Mouse (Mus musculus) layer of hippocampus, postnatal 10 days (tissue): Measurements from ENCODE around the gene Sdhc. TPM values are rescaled to one million over a fixed set of nuclear protein-coding genes. Genes with fewer than 3 reads are reported as not detected.

ENCODE experiments used
- DNase-seq, 2 experiments: peaks; one replicate each; pipeline ENCODE4 v3.0.0; 2021; ENCODE audit warnings: low spot score in 2 of 2
- long read RNA-seq: library from polyadenylated mRNA; stranded (forward); transcript quantifications from one replicate; pipeline ENCODE4 v2.0.0, GENCODE M21; 2023
- total RNA-seq, 2 experiments: library from RNA; stranded (reverse); gene quantifications; 2 replicates each; pipeline ENCODE4 v1.2.3; 2021

Sdhc gene
- 100 to 1,000 TPM; 223 to 233 TPM for total RNA-seq
- long read RNA-seq, transcript Sdhc-202 (6 exons, 3,171 nt) = major isoform, 37 of 58 reads
- long read RNA-seq, partial matches to known transcripts = 13 of 58 reads
- long read RNA-seq, other reads (novel, unspliced or antisense) = 8 of 58 reads

DNA sequence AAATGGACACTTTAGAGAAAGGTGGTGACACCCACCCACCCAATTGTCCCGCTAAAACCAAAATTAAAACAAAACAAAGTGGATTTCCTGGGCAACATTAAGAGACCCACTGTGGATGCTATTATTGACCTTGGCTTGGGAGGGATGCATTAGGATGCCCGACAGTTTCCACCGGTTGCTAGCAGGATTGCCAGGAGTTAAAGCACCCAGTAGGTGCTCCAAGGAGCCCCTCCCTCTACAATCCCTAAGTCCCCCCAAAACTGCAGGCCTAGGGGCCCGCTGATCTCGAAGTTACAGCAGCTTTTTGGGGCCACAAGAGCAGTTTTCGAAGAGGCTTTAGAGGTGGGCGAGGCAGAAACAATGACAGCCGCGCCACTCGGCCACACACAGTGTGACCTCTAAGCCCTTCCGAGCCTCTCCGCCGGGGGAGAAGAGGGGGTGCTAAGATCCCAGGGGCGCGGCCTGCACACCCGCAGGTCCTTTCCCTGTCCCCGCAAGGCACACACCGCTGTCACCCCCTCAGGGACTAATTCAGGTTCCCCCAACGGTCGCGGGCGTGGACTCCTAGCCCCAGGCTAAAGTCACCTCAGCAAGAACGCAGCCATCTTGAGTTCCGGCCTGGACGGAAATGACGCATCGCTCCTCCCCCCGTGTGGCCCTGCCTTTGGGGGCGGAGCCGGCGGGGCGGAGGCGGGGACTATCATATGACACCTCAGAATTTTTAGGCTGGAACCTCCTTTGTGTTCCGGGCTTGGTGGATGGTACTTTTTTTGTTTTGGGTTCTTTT lies at the start of gene Sdhc, which contains the start of gene Mpz:
Gene Sdhc (minus strand): TSS at position 630 of the 787 bp plus-strand sequence.
Gene Mpz (plus strand): TSS at position 738 of the 787 bp plus-strand sequence.
- peak; percentile 94 to 95 for DNase-seq

GRCm38 (mm10) chr1:171199532-171199931 lies 49.1 kb upstream of the Sdhc start:
- no peak for DNase-seq

DNA sequence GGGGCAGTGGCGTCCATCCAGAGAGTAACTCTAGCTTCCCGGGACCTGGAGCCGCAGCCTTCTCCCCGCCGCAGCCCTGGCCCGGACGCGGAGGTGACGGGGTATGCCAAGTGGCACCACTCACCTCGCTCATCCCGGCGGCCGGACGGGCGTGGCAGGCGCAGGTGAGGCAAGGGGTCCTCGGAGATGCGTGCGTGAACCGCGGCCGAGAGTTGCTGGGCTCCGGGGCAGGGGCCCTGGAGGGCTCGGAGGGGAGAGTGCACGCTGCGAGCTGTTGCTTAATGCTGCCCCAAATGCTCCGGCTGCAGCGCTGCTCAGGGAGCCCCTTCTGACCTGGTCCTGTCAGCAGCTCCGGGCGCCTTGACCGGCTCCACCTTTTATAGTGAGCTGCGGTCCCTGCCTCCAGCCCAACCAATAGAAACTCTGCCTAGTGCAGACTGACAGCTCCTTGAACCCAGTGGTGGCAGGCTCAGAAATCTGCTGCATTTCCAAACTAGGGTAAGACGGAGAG lies 45.5 kb upstream of the Sdhc start, which contains the start of gene Pcp4l1:
Gene Pcp4l1 (minus strand): TSS at position 382 of the 511 bp plus-strand sequence.
- peak; percentile 42 to 50 for DNase-seq

- DNase-seq = no peak
These were observed 44.8 kb upstream of the Sdhc start for GRCm38 (mm10) chr1:171195046-171195822.

GRCm38 (mm10) chr1:171193911-171194830 lies 43.8 kb upstream of the Sdhc start:
- no peak for DNase-seq

- DNase-seq = no peak
These were observed 42.9 kb upstream of the Sdhc start for GRCm38 (mm10) chr1:171193093-171193840.

- no peak for DNase-seq
These were observed 41.9 kb upstream of the Sdhc start for GRCm38 (mm10) chr1:171192283-171192682.

DNA sequence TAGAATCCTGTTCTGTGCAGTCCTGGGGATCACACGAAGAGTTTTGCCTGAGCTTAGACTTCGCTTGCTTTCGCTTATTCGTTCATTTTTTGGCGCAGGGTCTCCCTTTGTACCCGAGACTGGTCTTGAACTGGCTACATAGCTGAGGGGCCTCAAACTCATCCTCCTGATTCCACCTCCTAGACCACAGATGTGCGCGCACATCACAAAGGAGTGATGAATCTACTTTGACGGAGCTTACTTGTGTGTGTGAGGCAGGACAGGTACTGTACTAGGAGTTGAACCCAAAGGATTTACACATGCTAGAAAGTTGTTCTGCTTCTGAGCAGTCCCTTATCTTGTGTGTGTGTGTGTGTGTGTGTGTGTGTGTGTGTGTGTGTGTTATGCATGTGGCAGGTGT lies 40.4 kb upstream of the Sdhc start:
- no peak for DNase-seq

- no peak for DNase-seq
These were observed 39.2 kb upstream of the Sdhc start for GRCm38 (mm10) chr1:171189476-171190114.

GRCm38 (mm10) chr1:171189046-171189445 lies 38.6 kb upstream of the Sdhc start:
- DNase-seq = no peak

- DNase-seq = no peak
These were observed 37.7 kb upstream of the Sdhc start for GRCm38 (mm10) chr1:171187851-171188700.

GRCm38 (mm10) chr1:171185655-171186054 lies 35.3 kb upstream of the Sdhc start:
- DNase-seq = no peak

DNA sequence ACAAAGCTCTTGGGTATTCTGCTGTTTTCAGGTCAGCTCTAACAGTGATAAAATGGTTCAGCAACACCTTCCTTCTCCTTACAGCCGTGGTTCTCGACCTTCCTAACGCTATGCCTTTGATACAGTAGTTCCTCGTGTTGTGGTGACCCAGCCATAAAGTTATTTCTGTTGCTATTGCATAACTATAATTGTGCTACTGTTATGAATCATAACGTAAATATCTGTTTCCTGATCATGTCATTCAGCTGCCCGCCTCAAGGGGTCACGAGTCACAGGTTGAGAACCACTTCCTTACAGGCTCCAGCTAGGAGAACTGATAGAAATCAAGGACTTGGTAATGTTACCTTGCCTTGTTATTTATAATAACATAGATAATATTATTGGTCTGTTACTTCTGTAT lies 33.9 kb upstream of the Sdhc start:
- DNase-seq = no peak

- DNase-seq = no peak
These were observed 33.2 kb upstream of the Sdhc start for GRCm38 (mm10) chr1:171183620-171184019.

DNA sequence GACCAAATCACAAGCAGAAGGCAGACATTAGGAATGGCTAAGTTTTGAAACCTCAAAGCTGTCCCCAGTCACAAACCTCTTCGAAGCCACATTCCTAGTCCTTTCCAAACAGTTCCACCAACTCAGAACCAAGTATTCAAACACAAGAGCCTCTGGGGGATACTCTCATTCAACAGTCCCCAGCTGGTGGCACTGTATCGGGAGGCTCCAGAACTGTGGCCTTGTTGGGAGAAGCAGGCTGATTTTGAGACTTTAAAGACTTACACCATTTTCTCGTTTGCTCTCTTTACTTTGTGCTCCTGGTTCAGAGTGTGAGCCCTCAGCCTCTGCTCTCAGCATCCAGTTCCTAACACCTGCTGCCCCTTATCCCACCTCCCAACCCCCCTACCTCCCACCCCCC lies 32.6 kb upstream of the Sdhc start:
- DNase-seq = no peak

GRCm38 (mm10) chr1:171179487-171180171 lies 29.2 kb upstream of the Sdhc start:
- no peak for DNase-seq

DNA sequence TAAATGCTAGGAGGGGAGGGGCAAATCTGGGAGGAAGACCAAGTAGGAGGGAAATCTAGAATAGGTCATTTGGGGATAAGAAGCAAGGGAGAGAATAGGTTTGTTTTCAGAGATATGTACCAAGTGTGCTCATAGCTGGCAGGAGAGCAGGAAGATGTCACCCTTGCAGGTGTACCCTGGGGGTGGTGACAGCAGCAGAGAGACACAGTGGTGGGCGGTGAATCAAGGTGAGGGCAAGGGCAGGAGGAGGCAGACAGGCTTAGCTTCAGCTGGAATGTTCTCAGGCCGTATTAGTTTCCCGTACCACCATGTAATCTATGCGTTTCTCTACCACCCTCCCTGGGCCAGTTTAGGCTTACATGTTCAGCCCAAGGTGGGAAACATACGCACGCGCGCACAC lies 22.4 kb upstream of the Sdhc start:
- no peak for DNase-seq

- DNase-seq = no peak
These were observed 20.7 kb upstream of the Sdhc start for GRCm38 (mm10) chr1:171171138-171171537.
